Mouse (Mus musculus) embryonic facial prominence, embryonic 11.5 days (tissue): ENCODE results near the gene Gm49342. TPM values are rescaled to one million over a fixed set of nuclear protein-coding genes. Genes with fewer than 3 reads are reported as not detected.
"Not testable (repeated sequence)": the region's sequence is repeated elsewhere in the genome, so short reads cannot be mapped to it uniquely, and the experiment has no call there.

Experiments used
- ATAC-seq: fragments of 200-750 bp; cut with Nextera tagmentation; replicated peaks from 2 replicates; pipeline ENCODE4 v1.8.0; 2017; ENCODE audit warnings: low read depth; ENCODE audit not compliant: insufficient number of reproducible peaks, low FRiP score, low TSS enrichment
- DNase-seq: peaks from one replicate; pipeline ENCODE4 v3.0.0-alpha.2; 2015; ENCODE audit warnings: low spot score
- H3K27ac ChIP-seq: fragments of 300-500 bp; sonication (generic); replicated peaks from 2 replicates; pipeline ENCODE4 v1.5.1; 2014; ENCODE audit warnings: mild to moderate bottlenecking, low read depth, low read length, control low read depth
- H3K27me3 ChIP-seq: fragments of 300-500 bp; sonication (generic); 2 replicates; pipeline ENCODE4 v1.6.1; 2014; ENCODE audit warnings: mild to moderate bottlenecking, low read length, moderate library complexity, mixed read lengths; ENCODE audit not compliant: control insufficient read depth, insufficient read depth
- H3K36me3 ChIP-seq: fragments of 300-500 bp; sonication (generic); replicated peaks from 2 replicates; pipeline ENCODE4 v1.6.1; 2014; ENCODE audit warnings: low read depth, mild to moderate bottlenecking, low read length, moderate library complexity, mixed read lengths; ENCODE audit not compliant: control insufficient read depth, insufficient read depth
- H3K4me1 ChIP-seq: fragments of 300-500 bp; sonication (generic); 2 replicates; pipeline ENCODE4 v1.6.1; 2014; ENCODE audit warnings: low read length, mixed read lengths; ENCODE audit not compliant: control insufficient read depth, insufficient read depth
- H3K4me2 ChIP-seq: fragments of 300-500 bp; sonication (generic); 2 replicates; pipeline ENCODE4 v1.6.1; 2014; ENCODE audit warnings: low read depth, mild to moderate bottlenecking, control low read depth, low read length, moderate library complexity
- H3K4me3 ChIP-seq: fragments of 300-500 bp; sonication (generic); 2 replicates; pipeline ENCODE4 v1.5.1; 2014; ENCODE audit warnings: low read depth, low read length, control low read depth
- H3K9ac ChIP-seq: fragments of 300-500 bp; sonication (generic); replicated peaks from 2 replicates; pipeline ENCODE4 v1.6.1; 2014; ENCODE audit warnings: mild to moderate bottlenecking, control low read depth, low read length
- H3K9me3 ChIP-seq: fragments of 300-500 bp; sonication (generic); replicated peaks from 2 replicates; pipeline ENCODE4 v1.6.1; 2016; ENCODE audit warnings: mild to moderate bottlenecking, low read length, inconsistent platforms, mixed read lengths; ENCODE audit not compliant: control insufficient read depth
- whole genome bisulfite sequencing: fragments of 180-500 bp; shearing (Covaris S2); extraction: QIAGEN DNeasy Blood & Tissue Kit; methylation state at CpG from one replicate; pipeline ENCODE4 v1.1.7; 2014; 5-methylcytosine and 5-hydroxymethylcytosine counted together
- polyA plus RNA-seq: library from polyadenylated mRNA; unstranded; fragments of >200 nt; fragmentation: Nextera tagmentation; extraction: Ambion mirVana; gene quantifications from 2 replicates; pipeline ENCODE4 v1.2.1, GENCODE M21; 2014

Gene Gm49342
- polyA plus RNA-seq, 1 experiment from 2014 or later = not detected

DNA sequence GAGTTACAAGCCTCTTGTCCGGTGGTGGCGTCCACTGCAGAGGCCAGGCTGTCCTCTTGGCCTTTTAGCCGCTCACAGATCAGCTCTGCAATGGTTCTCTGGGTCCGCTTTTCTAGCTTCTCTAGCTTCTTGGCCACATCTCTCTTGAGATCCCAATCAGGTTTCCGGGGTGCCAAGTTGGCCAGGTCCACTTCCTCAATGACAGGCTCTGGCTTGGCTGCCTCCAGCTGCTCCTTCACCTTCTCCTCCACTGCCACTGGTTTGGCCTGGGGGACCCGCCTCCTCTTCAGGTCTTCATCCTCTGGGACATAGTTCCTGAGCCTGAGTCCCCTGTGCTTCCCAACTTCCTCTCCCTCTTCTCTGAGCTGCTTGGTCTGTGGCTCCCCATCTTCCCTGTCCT lies 34.1 kb downstream of the Gm49342 start:
- not testable (repeated sequence) for H3K27me3 ChIP-seq, H3K4me2 ChIP-seq, H3K9me3 ChIP-seq, H3K27ac ChIP-seq, H3K36me3 ChIP-seq, DNase-seq, ATAC-seq, H3K9ac ChIP-seq, H3K4me3 ChIP-seq, H3K4me1 ChIP-seq
- WGBS = 96% methylated on average over 6 of the region's 6 CpGs

DNA sequence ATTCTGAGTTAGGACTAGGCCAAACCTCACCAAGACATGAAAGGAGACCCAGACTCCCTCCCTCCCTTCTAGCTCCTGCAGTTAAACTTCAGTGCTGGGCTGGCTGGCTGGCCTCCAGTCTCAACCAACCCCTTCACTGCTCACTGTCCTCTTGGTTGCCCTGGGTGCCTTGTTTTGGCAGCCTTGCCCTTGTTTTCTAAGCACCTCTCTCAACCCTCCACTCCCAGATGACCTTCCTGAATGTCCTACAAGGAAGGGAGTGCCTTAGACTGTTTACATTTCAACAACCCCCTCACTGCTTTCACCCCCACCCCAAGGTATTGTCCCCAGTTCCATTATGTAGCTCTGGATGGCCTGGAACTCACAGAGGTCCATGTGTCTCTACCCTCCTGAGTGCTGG lies 35.3 kb downstream of the Gm49342 start:
- ATAC-seq = no peak
- no peak overlapping the region for H3K27ac ChIP-seq
- DNase-seq = no peak
- no peak overlapping the region for H3K4me2 ChIP-seq
- no peak overlapping the region for H3K4me3 ChIP-seq
- no peaks in the 10 kb centered on the region for H3K9me3 ChIP-seq
- H3K9ac ChIP-seq = no peak overlapping the region
- no peaks in the 10 kb centered on the region for H3K36me3 ChIP-seq
- no peaks in the 10 kb centered on the region for H3K4me1 ChIP-seq
- no peaks in the 10 kb centered on the region for H3K27me3 ChIP-seq

DNA sequence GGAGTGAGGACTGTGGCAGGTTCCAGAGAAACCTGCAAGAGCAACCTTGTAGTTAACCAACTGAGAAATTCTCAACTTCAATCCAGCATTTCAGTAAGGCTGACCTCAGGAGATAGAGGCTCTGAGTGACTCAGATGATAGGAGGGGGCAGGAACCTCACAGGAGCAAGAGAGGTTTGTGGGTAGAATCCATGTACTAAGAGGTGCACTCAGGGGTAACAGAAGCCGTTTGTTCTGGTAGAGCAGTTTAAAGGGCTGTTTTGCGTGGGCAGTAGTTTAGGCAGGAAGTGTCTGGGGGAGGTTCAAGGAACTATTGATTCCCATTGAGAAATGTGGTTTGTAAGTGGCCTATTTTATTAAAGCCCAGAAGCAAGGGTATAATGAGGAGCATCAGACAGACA lies 36.9 kb downstream of the Gm49342 start:
- no peaks in the 10 kb centered on the region for H3K27me3 ChIP-seq
- H3K36me3 ChIP-seq = no peaks in the 10 kb centered on the region
- 26% methylated on average over 2 of the region's 2 CpGs for WGBS
- ATAC-seq (no peak), DNase-seq (no peak)
- no peak overlapping the region for H3K4me3 ChIP-seq
- H3K9me3 ChIP-seq = no peaks in the 10 kb centered on the region
- no peaks in the 10 kb centered on the region for H3K4me1 ChIP-seq
- H3K4me2 ChIP-seq = no peak overlapping the region
- no peak overlapping the region for H3K9ac ChIP-seq
- no peak overlapping the region for H3K27ac ChIP-seq

DNA sequence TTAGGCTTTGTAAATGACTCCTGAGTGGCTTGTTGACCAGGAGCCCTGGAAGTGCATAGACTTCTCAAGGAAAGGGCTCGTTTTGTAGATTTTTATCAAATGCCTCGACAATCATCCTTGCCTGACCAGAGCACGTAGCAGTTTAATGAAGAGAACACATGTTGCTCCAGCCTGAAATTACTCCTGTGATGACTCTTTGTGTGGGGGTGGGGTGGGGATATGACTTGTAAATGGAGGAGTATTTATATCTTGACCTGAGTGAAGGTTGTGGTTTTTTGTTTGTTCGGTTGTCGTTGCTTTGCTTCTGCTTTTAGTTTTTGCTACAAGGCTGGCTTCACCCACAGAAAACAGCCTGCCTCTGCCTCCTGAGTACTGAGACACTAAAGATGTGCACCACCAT lies 37.5 kb downstream of the Gm49342 start:
- no peaks in the 10 kb centered on the region for H3K36me3 ChIP-seq
- ATAC-seq (no peak), DNase-seq (no peak)
- no peaks in the 10 kb centered on the region for H3K4me1 ChIP-seq
- no peak overlapping the region for H3K4me3 ChIP-seq
- H3K27ac ChIP-seq = no peak overlapping the region
- H3K9ac ChIP-seq = no peak overlapping the region
- no peaks in the 10 kb centered on the region for H3K27me3 ChIP-seq
- 85% methylated on average over 5 of the region's 5 CpGs for WGBS
- no peak overlapping the region for H3K4me2 ChIP-seq
- no peaks in the 10 kb centered on the region for H3K9me3 ChIP-seq

DNA sequence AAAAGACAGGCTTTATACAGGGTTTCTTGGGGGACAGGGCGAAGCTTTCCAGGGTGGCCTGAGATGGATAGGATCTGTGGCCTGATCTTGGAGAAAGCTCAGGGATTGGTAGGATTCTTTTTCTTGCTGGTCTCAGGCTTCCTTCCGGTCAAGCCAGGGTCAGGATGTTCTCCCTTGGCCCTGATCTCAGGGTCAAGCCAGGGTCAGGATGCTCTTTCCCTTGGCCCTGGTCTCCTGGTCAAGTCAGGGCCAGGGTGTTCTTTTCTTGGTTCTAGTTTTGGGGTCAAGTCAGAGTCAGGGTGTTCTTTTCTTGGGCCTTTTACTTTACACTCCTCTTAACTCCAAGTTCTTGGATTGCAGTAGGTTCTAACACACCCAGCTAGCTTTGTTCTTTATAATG lies 43.4 kb downstream of the Gm49342 start:
- Histone ChIP-seq H3K36me3 (no peaks in the 10 kb centered on the region), H3K27ac (no peak overlapping the region), H3K9ac (no peak overlapping the region), H3K27me3 (no peaks in the 10 kb centered on the region), H3K4me1 (no peaks in the 10 kb centered on the region), H3K4me2 (no peak overlapping the region), H3K4me3 (no peak overlapping the region), H3K9me3 (no peaks in the 10 kb centered on the region)
- ATAC-seq (no peak), DNase-seq (no peak)
- 85% methylated on average over 2 of the region's 2 CpGs for WGBS

DNA sequence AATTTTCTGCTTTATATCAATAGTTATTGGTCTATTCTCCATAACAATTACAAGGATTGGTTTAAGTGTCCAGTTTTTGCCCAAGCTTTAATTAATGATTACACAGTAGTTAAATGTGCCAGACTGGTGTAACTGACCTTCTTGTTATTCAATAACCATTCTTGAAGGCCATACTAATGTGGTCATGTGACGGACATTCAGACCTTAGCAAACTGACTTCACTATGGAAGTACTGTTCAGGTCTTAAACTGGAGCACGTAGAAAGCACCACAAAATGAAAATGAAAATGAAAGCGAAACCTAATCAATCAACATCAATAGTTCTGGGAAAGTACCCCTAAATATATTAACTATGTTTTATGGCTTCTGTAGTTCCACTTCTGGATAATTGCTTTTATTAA lies 46.7 kb downstream of the Gm49342 start:
- DNase-seq = no peak
- no peak for ATAC-seq
- no peak overlapping the region for H3K4me2 ChIP-seq
- no peak overlapping the region for H3K9ac ChIP-seq
- H3K9me3 ChIP-seq = no peaks in the 10 kb centered on the region
- H3K4me3 ChIP-seq = no peak overlapping the region
- H3K4me1 ChIP-seq = no peaks in the 10 kb centered on the region
- H3K27me3 ChIP-seq = no peaks in the 10 kb centered on the region
- H3K27ac ChIP-seq = no peak overlapping the region
- WGBS = 89% methylated on average over 3 of the region's 3 CpGs
- no peaks in the 10 kb centered on the region for H3K36me3 ChIP-seq

DNA sequence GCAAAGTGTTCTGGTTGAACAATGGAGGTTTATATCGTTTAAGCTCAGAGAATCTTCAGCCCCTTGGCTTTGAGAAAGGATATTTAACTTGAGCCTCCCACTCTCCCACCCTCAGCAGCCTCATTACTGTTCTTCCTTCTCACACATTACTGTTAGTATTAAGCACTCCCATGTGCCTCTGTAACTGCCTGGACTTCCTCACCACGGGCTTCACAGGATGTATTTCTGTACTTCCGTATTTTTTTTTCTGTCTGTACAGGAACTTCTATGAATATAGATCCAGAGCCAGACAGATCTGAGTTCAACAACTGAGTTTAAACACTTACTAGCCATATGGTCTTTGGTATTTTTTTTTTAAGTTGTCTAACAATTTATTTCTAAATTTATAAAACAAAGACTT lies 52.8 kb downstream of the Gm49342 start:
- Histone ChIP-seq H3K4me3 (no peak overlapping the region), H3K27me3 (no peaks in the 10 kb centered on the region), H3K4me1 (no peaks in the 10 kb centered on the region), H3K9me3 (no peaks in the 10 kb centered on the region), H3K4me2 (no peak overlapping the region), H3K9ac (no peak overlapping the region), H3K36me3 (no peaks in the 10 kb centered on the region), H3K27ac (no peak overlapping the region)
- DNase-seq (no peak), ATAC-seq (no peak)
- 77% methylated on average over 3 of the region's 3 CpGs for WGBS

DNA sequence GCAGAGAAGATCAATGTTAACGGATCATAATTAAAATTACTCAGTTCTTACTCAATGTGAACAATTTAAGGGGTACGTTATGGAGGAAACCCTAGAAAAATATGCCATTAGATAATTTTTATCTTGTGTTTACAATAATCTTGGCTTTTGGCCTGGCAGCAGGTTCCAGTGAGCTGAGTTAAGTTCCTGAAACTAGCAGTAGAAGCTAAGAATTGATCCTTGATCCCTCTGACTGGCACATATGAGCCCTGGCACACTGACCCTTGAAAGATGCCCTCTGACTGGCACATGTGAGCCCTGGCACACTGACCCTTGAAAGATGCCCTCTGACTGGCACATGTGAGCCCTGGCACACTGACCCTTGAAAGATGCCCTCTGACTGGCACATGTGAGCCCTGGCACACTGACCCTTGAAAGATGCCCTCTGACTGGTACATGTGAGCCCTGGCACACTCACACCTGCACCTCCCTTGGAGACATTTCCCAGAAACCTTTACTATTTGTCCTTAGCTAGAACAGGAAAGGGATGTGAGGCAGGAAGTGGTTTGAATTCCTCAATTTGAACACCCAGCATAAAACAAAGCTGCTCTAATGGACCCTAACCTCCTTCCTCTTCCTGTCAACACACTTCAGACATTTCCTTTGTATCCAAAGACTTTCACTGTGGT lies 53.8 kb downstream of the Gm49342 start:
- no peak for DNase-seq
- H3K9ac ChIP-seq = no peak overlapping the region
- H3K36me3 ChIP-seq = no peaks in the 10 kb centered on the region
- H3K4me3 ChIP-seq = no peak overlapping the region
- ATAC-seq = no peak
- 76% methylated on average over 2 of the region's 2 CpGs for WGBS
- H3K27me3 ChIP-seq = no peaks in the 10 kb centered on the region
- H3K4me1 ChIP-seq = no peaks in the 10 kb centered on the region
- H3K4me2 ChIP-seq = no peak overlapping the region
- H3K9me3 ChIP-seq = no peaks in the 10 kb centered on the region
- H3K27ac ChIP-seq = no peak overlapping the region
